Mouse (Mus musculus) ES-Bruce4 (cell line): ENCODE measurements around the gene Fgfr2. TPM values are rescaled to one million over a fixed set of nuclear protein-coding genes. Genes with fewer than 3 reads are reported as not detected.
A peak's percentile ranks its signal among the peaks of the same experiment; 100 is the strongest.

Experiments used
- H3K27ac ChIP-seq: 2 replicates; pipeline ENCODE4 v1.5.1; 2012; ENCODE audit warnings: low read length, inconsistent platforms; ENCODE audit not compliant: insufficient read depth
- H3K27me3 ChIP-seq: 2 replicates; pipeline ENCODE4 v1.6.1; 2012; ENCODE audit warnings: mild to moderate bottlenecking, low read length, inconsistent platforms; ENCODE audit not compliant: control insufficient read depth, poor library complexity, insufficient read depth, severe bottlenecking
- H3K36me3 ChIP-seq: 2 replicates; pipeline ENCODE4 v1.6.1; 2012; ENCODE audit warnings: inconsistent platforms, mild to moderate bottlenecking, low read length, moderate library complexity; ENCODE audit not compliant: control insufficient read depth, poor library complexity, insufficient read depth, severe bottlenecking
- H3K4me1 ChIP-seq: one replicate; pipeline ENCODE4 v1.8.1; 2011; ENCODE audit warnings: low read length; ENCODE audit not compliant: control insufficient read depth, insufficient read depth
- H3K4me3 ChIP-seq: 2 replicates; pipeline ENCODE4 v1.5.1; 2011; ENCODE audit warnings: low read depth, mild to moderate bottlenecking, low read length
- H3K9ac ChIP-seq: 2 replicates; pipeline ENCODE4 v1.6.1; 2012; ENCODE audit warnings: low read depth, mild to moderate bottlenecking, inconsistent platforms; ENCODE audit not compliant: poor library complexity, severe bottlenecking
- H3K9me3 ChIP-seq: replicated peaks from 2 replicates; pipeline ENCODE4 v1.6.1; 2012; ENCODE audit warnings: mild to moderate bottlenecking, low read length, inconsistent platforms; ENCODE audit not compliant: control insufficient read depth, poor library complexity, insufficient read depth, severe bottlenecking
- CTCF ChIP-seq: IDR thresholded peaks from one replicate; pipeline ENCODE4 v1.8.1; 2011; ENCODE audit warnings: low read depth, low read length
- EP300 ChIP-seq: IDR thresholded peaks from 2 replicates; pipeline ENCODE4 v1.6.1; 2011; ENCODE audit warnings: low read depth, low read length; ENCODE audit not compliant: insufficient read depth
- POLR2A ChIP-seq: IDR thresholded peaks from one replicate; pipeline ENCODE4 v1.8.1; 2011; ENCODE audit warnings: low read length; ENCODE audit not compliant: insufficient read depth
- polyA plus RNA-seq: library from polyadenylated mRNA; stranded (reverse); fragments of >200 nt; gene quantifications from 2 replicates; pipeline ENCODE4 v1.2.4, GENCODE M21; 2011; ENCODE audit warnings: low read depth; ENCODE audit not compliant: missing spikeins, insufficient read depth, insufficient read length

Gene Fgfr2
- polyA plus RNA-seq, 1 experiment: 34.8 TPM

- no peak overlapping the region for H3K27ac ChIP-seq
- H3K4me1 ChIP-seq: no peaks in the 10 kb centered on the region
- H3K4me3 ChIP-seq: peak overlapping the region; percentile 72
- H3K9me3 ChIP-seq: no peaks in the 10 kb centered on the region
- peaks cover 30% of the 10 kb centered on the region for H3K27me3 ChIP-seq
- TF ChIP-seq CTCF (no peak), EP300 (no peak), POLR2A (no peak)
- no peaks in the 10 kb centered on the region for H3K36me3 ChIP-seq
- peak overlapping the region; percentile 13 for H3K9ac ChIP-seq
Measured at GRCm38 (mm10) chr7:132597251-132598041, 525.7 kb downstream of the Fgfr2 start.

GRCm38 (mm10) chr7:132596557-132597250 lies 526.4 kb downstream of the Fgfr2 start:
- peaks cover 28% of the 10 kb centered on the region for H3K27me3 ChIP-seq
- peak; percentile 27 for TF ChIP-seq CTCF
- no peak for TF ChIP-seq EP300
- TF ChIP-seq POLR2A: no peak
- H3K4me1 ChIP-seq: no peaks in the 10 kb centered on the region
- H3K9ac ChIP-seq: peak overlapping the region; percentile 13
- H3K27ac ChIP-seq: no peak overlapping the region
- peak overlapping the region; percentile 72 for H3K4me3 ChIP-seq
- H3K9me3 ChIP-seq: no peaks in the 10 kb centered on the region
- H3K36me3 ChIP-seq: no peaks in the 10 kb centered on the region

DNA sequence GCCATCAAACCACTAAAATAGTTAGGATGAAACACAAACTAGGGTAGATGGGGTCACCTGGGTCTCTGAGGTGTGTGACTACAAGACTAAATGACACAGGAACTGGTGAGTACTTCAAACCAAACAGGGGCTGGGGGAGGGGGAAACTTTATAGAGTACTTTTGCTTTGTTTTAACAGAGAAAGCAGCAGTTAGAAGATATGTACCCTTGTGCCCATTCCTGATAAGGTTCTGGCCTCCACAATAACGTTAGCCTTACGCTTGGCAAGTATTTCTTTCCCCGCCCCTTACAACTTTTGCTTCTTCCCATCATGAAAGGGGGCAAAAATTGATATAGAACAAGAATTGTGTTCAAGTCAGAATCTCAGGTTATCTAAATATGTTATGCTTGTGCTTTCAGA lies 527.4 kb downstream of the Fgfr2 start:
- H3K36me3 ChIP-seq: no peaks in the 10 kb centered on the region
- H3K4me3 ChIP-seq: no peak overlapping the region
- peaks cover 28% of the 10 kb centered on the region for H3K27me3 ChIP-seq
- no peaks in the 10 kb centered on the region for H3K9me3 ChIP-seq
- TF ChIP-seq CTCF (no peak), POLR2A (no peak), EP300 (no peak)
- H3K4me1 ChIP-seq: no peaks in the 10 kb centered on the region
- no peak overlapping the region for H3K9ac ChIP-seq
- H3K27ac ChIP-seq: no peak overlapping the region

DNA sequence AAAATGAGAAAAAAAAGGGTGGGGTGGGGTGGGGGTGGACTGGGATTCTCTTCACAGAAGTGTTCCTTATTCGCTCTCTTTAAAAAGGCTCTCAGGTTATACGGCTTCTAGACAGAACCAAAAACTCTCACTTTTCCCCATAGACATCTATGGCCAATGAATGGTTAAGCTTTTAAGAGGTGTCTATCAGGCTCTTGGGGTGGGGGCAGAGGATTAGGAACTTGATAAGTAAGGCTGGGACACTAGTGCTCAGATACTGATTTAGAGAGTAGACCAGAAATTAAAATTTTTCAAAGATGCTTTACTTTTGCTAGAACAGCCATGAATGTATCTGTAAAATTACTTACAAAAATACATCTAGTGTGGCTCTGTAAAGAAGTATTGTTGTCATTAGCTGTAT lies 528.8 kb downstream of the Fgfr2 start:
- H3K4me3 ChIP-seq: no peak overlapping the region
- no peak overlapping the region for H3K9ac ChIP-seq
- no peaks in the 10 kb centered on the region for H3K36me3 ChIP-seq
- no peaks in the 10 kb centered on the region for H3K4me1 ChIP-seq
- H3K9me3 ChIP-seq: no peaks in the 10 kb centered on the region
- peaks cover 25% of the 10 kb centered on the region for H3K27me3 ChIP-seq
- TF ChIP-seq EP300: no peak
- no peak for TF ChIP-seq POLR2A
- TF ChIP-seq CTCF: no peak
- H3K27ac ChIP-seq: no peak overlapping the region

DNA sequence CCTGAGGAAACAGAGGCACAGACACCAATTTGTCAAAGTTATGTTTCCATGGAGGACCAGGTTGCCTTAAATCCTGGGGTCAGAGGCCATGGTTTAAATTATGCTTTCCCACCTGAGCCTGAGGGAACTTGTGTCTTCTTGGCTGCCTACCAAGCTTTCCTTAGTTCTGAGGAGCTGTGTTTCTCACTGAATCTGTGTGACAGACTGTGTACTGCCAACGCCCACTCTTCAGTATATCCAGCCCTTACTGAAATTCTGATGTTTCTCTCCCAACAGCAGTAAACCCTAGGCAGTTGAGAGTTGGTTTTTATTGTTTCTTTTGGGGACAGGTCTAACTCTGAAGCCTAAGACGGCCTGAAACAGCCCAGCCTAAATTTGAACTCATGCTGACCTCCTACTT lies 529.4 kb downstream of the Fgfr2 start:
- no peak for TF ChIP-seq POLR2A
- no peak for TF ChIP-seq CTCF
- no peak for TF ChIP-seq EP300

DNA sequence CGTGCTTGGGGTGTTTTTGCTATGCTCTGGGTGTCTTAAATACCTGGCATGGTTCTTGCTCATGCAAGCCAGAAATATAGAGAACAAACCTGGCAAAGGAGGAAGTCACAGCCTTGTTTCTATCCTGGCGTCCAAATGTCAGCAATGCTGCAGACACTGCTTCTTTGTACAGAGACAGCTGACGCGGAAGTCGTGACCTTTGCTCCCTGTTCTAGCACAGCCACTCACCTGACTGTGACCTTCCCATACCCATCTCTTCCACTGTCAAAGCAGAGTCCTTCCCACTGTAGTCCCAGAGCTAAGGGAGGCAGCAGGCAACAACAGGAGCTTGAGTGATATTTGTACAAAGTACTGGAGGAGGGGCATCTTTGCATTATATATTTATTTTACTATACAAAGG lies 533.5 kb downstream of the Fgfr2 start:
- no peak for TF ChIP-seq EP300
- TF ChIP-seq POLR2A: no peak
- TF ChIP-seq CTCF: no peak
- no peak overlapping the region for H3K27ac ChIP-seq
- H3K36me3 ChIP-seq: no peaks in the 10 kb centered on the region
- H3K9me3 ChIP-seq: no peaks in the 10 kb centered on the region
- H3K4me1 ChIP-seq: no peaks in the 10 kb centered on the region
- no peak overlapping the region for H3K9ac ChIP-seq
- peaks cover 3% of the 10 kb centered on the region; the same call in 1 of the 2 replicates for H3K27me3 ChIP-seq
- no peak overlapping the region for H3K4me3 ChIP-seq

More for the DNA sequence above, 529.4 kb downstream of the Fgfr2 start:
- no peak overlapping the region for H3K4me3 ChIP-seq
- H3K27ac ChIP-seq: no peak overlapping the region
- H3K9me3 ChIP-seq: no peaks in the 10 kb centered on the region
- no peak overlapping the region for H3K9ac ChIP-seq
- H3K4me1 ChIP-seq: no peaks in the 10 kb centered on the region
- peaks cover 19% of the 10 kb centered on the region for H3K27me3 ChIP-seq
- no peaks in the 10 kb centered on the region for H3K36me3 ChIP-seq
